In genomic region chr7:81599379-81600280, GRCm38 (mm10) we compare ENCODE assay signal across 14 mouse cellular contexts. TPM values are rescaled to one million over a fixed set of nuclear protein-coding genes. Genes with fewer than 3 reads are reported as not detected.
A peak's percentile ranks its signal among the peaks of the same experiment; 100 is the strongest.
DNase-seq lines count a peak whose midpoint lies in the region; ATAC-seq and TF ChIP-seq lines count a peak whose summit lies in the region.
"Had no signal": no experiment of that assay in that cellular context is flagged by ENCODE, and none has a peak within 500 bp of the region (broad histone marks: within the 10 kb centered on the region; RNA-seq: fewer than 3 reads in every experiment).

No protein-coding gene starts in this region.

- H3K9me3 ChIP-seq in heart, embryonic 13.5 days: no peaks in the 10 kb centered on the region
- H3K9me3 ChIP-seq: embryonic facial prominence, embryonic 15.5 days; lung, embryonic 15.5 days had no signal

- DNase-seq in heart, postnatal 4 days: no peak
- DNase-seq in lung, postnatal 36 days: peak; percentile 8
- no peak for DNase-seq in lung, postnatal 14 days
- peak; percentile 24 for DNase-seq in brain, embryonic 14.5 days (ENCODE audit: low read depth)
- DNase-seq in T-cell, adult 2 months (ENCODE audit: low spot score): no peak
- no peak for DNase-seq in kidney, postnatal 25 days
- DNase-seq: cerebellum, postnatal 14 days; heart, postnatal 14 days; kidney, adult 11 months had no signal

- no peak for TF ChIP-seq POLR2A in brain, embryonic 14.5 days (IDR thresholded peaks at IDR 0.05; ENCODE audit: borderline replicate concordance, extremely low read depth, insufficient read depth, insufficient read length, poor library complexity, severe bottlenecking)
- TF ChIP-seq POLR2A in olfactory bulb, adult 2 months (IDR thresholded peaks at IDR 0.05; ENCODE audit: insufficient read depth, low read depth, low read length): no peak

- ATAC-seq in heart, embryonic 13.5 days (ENCODE audit: extremely low read depth, insufficient number of reproducible peaks, low FRiP score, low TSS enrichment): no peak
- ATAC-seq: CD4-positive, CD25-positive, alpha-beta regulatory T cell, adult 4 months had no signal

- WGBS in heart, embryonic 13.5 days: 55% methylated on average over 8 of the region's 8 CpGs
- WGBS in olfactory bulb, adult 2 months: 42% methylated on average over 8 of the region's 8 CpGs

- peaks cover 39% of the 10 kb centered on the region for H3K4me1 ChIP-seq in heart, embryonic 13.5 days
- peaks cover 6% of the 10 kb centered on the region; the same call in 1 of the 2 replicates for H3K4me1 ChIP-seq in olfactory bulb, adult 2 months (ENCODE audit: control insufficient read depth, insufficient read depth, low read length)
- H3K4me1 ChIP-seq: embryonic facial prominence, embryonic 15.5 days; lung, embryonic 15.5 days had no signal

- no peaks in the 10 kb centered on the region for H3K27me3 ChIP-seq in heart, embryonic 13.5 days (replicated peaks)
- H3K27me3 ChIP-seq: embryonic facial prominence, embryonic 15.5 days; lung, embryonic 15.5 days had no signal

- no peak overlapping the region for H3K4me2 ChIP-seq in heart, embryonic 13.5 days
- H3K4me2 ChIP-seq: embryonic facial prominence, embryonic 15.5 days; lung, embryonic 15.5 days had no signal

- no peak overlapping the region for H3K4me3 ChIP-seq in heart, embryonic 13.5 days
- H3K4me3 ChIP-seq in olfactory bulb, adult 2 months (ENCODE audit: insufficient read depth, low read depth, low read length): no peak overlapping the region
- H3K4me3 ChIP-seq: embryonic facial prominence, embryonic 15.5 days; lung, embryonic 15.5 days had no signal

- TF ChIP-seq CTCF in brain, embryonic 14.5 days (IDR thresholded peaks at IDR 0.05; ENCODE audit: borderline replicate concordance, extremely low read depth, insufficient read depth, insufficient read length): no peak
- no peak for TF ChIP-seq CTCF in olfactory bulb, adult 2 months (IDR thresholded peaks at IDR 0.05; ENCODE audit: insufficient read depth, low read depth, low read length)

- peak overlapping the region; percentile 46; the same call in 1 of the 2 replicates for H3K27ac ChIP-seq in heart, embryonic 13.5 days (replicated peaks)
- H3K27ac ChIP-seq in olfactory bulb, adult 2 months (ENCODE audit: insufficient read depth, low read depth, low read length): 0 out of 2 replicates have a peak overlapping the region, but pooled peaks have one; percentile 2
- H3K27ac ChIP-seq: embryonic facial prominence, embryonic 15.5 days; lung, embryonic 15.5 days had no signal

- H3K9ac ChIP-seq in heart, embryonic 13.5 days: no peak overlapping the region
- H3K9ac ChIP-seq: embryonic facial prominence, embryonic 15.5 days; lung, embryonic 15.5 days had no signal

- peaks cover 52% of the 10 kb centered on the region for H3K36me3 ChIP-seq in heart, embryonic 13.5 days

RNA-seq across cellular contexts. Expression of gene Whamm, which starts 28.6 kb away (rescaled TPM):
- polyA plus RNA-seq in heart, embryonic 13.5 days (2015; fragmentation: Nextera tagmentation; extraction: Ambion mirVana): 4.3 and 4.5 TPM in 2 replicates
- total RNA-seq in heart, postnatal 4 days (2021): 1 to 10 TPM; 8.3 to 8.4 TPM
- polyA plus RNA-seq in brain, embryonic 14.5 days (2012; rRNA removed): 14.9 and 16.1 TPM in 2 replicates
- not detected in 2 replicates for polyA plus RNA-seq in olfactory bulb, adult 2 months (2012; ENCODE audit: insufficient read depth, insufficient read length, low replicate concordance, missing spikeins)

RNA-seq across cellular contexts. Expression of gene Fsd2, which starts 32.9 kb away (rescaled TPM):
- polyA plus RNA-seq in heart, embryonic 13.5 days (2015; fragmentation: Nextera tagmentation; extraction: Ambion mirVana): 52.6 and 58.0 TPM in 2 replicates
- total RNA-seq in heart, postnatal 4 days (2021): 100 to 1,000 TPM; 199 to 200 TPM
- 0.14 and 0.18 TPM in 2 replicates for polyA plus RNA-seq in brain, embryonic 14.5 days (2012; rRNA removed)
- not detected in 2 replicates for polyA plus RNA-seq in olfactory bulb, adult 2 months (2012; ENCODE audit: insufficient read depth, insufficient read length, low replicate concordance, missing spikeins)

Comparison
In these comparisons a context has a peak if more than half of its experiments do, and no peak if none do; other contexts are left out.
1. DNase-seq: peak in lung, postnatal 36 days (single experiment) and brain, embryonic 14.5 days (single experiment); none in heart, postnatal 4 days (single experiment), lung, postnatal 14 days (single experiment), T-cell, adult 2 months (single experiment) and kidney, postnatal 25 days (0 of 2).